Mouse (Mus musculus) kidney, embryonic 14.5 days (tissue): ENCODE measurements around the gene Mcemp1. TPM values are rescaled to one million over a fixed set of nuclear protein-coding genes. Genes with fewer than 3 reads are reported as not detected.

ENCODE experiments used
- polyA plus RNA-seq: library from polyadenylated mRNA; unstranded; fragments of >200 nt; fragmentation: Nextera tagmentation; extraction: Ambion mirVana; gene quantifications from 2 replicates; pipeline ENCODE4 v1.2.1, GENCODE M21; 2014

Mcemp1 gene
- polyA plus RNA-seq, 1 experiment from 2014 or later = 0.28 TPM

Other genes with a start within 250 kb of the Mcemp1 start
- gene Pex11g, start 198.1 kb upstream of the Mcemp1 start, polyA plus RNA-seq = 3.7 and 4.4 TPM in 2 replicates
- gene Tex45, start 194.9 kb upstream of the Mcemp1 start, polyA plus RNA-seq = not detected in 2 replicates
- gene Zfp358, start 172.6 kb upstream of the Mcemp1 start, polyA plus RNA-seq = 27.9 and 47.9 TPM in 2 replicates
- gene Mcoln1, start 165.3 kb upstream of the Mcemp1 start, polyA plus RNA-seq = 29.3 and 39.9 TPM in 2 replicates
- 21.0 and 25.6 TPM in 2 replicates for gene Pnpla6, start 150.4 kb upstream of the Mcemp1 start, polyA plus RNA-seq
- 6.9 and 11.2 TPM in 2 replicates for gene C330021F23Rik, start 97.8 kb upstream of the Mcemp1 start, polyA plus RNA-seq
- gene Camsap3, start 78.5 kb upstream of the Mcemp1 start, polyA plus RNA-seq = 14.1 and 18.1 TPM in 2 replicates
- 42.2 and 67.7 TPM in 2 replicates for gene Xab2, start 44.4 kb upstream of the Mcemp1 start, polyA plus RNA-seq
- 84.5 and 132 TPM in 2 replicates for gene Pet100, start 44.2 kb upstream of the Mcemp1 start, polyA plus RNA-seq
- 0.96 and 1.0 TPM in 2 replicates for gene Pcp2, start 40.2 kb upstream of the Mcemp1 start, polyA plus RNA-seq
- 50.7 and 70.8 TPM in 2 replicates for gene Stxbp2, start 34.8 kb upstream of the Mcemp1 start, polyA plus RNA-seq
- gene Retn, start 10.0 kb upstream of the Mcemp1 start, polyA plus RNA-seq = 0.46 and 0.73 TPM in 2 replicates
- 17.8 and 20.6 TPM in 2 replicates for gene Fcor, start 6.6 kb downstream of the Mcemp1 start, polyA plus RNA-seq
- gene Trappc5, start 10.5 kb downstream of the Mcemp1 start, polyA plus RNA-seq = 28.9 and 29.9 TPM in 2 replicates
- gene Fcer2a, start 28.4 kb downstream of the Mcemp1 start, polyA plus RNA-seq = 0.09 and 0.30 TPM in 2 replicates
- 0.45 TPM in 1 of 2 replicates, not detected in the other for gene Clec4g, start 54.9 kb downstream of the Mcemp1 start, polyA plus RNA-seq
- gene Cd209a, start 83.2 kb downstream of the Mcemp1 start, polyA plus RNA-seq = not detected in 2 replicates
- gene Cd209e, start 188.6 kb downstream of the Mcemp1 start, polyA plus RNA-seq = not detected in 2 replicates
- not detected in 2 replicates for gene Cd209d, start 212.8 kb downstream of the Mcemp1 start, polyA plus RNA-seq